Comparison of ENCODE assay signal across 9 mouse cellular contexts in genomic region chr9:69259382-69259781, GRCm38 (mm10).
DNase-seq lines count a peak whose midpoint lies in the region; ATAC-seq lines count a peak whose summit lies in the region.
"Had no signal": no experiment of that assay in that cellular context is flagged by ENCODE, and none has a peak within 500 bp of the region (broad histone marks: within the 10 kb centered on the region; RNA-seq: fewer than 3 reads in every experiment).

No protein-coding gene starts in this region.

- H3K4me2 ChIP-seq in embryonic facial prominence, embryonic 13.5 days = no peak overlapping the region
- H3K4me2 ChIP-seq in limb, embryonic 13.5 days (replicated peaks) = peak overlapping the region; percentile 34
- H3K4me2 ChIP-seq in neural tube, embryonic 12.5 days (replicated peaks) = peak overlapping the region; percentile 9; the same call in 1 of the 2 replicates
- H3K4me2 ChIP-seq: liver, embryonic 13.5 days had no signal

- H3K4me1 ChIP-seq in embryonic facial prominence, embryonic 13.5 days = peaks cover 14% of the 10 kb centered on the region
- peaks cover 17% of the 10 kb centered on the region for H3K4me1 ChIP-seq in limb, embryonic 13.5 days
- peaks cover 4% of the 10 kb centered on the region for H3K4me1 ChIP-seq in neural tube, embryonic 12.5 days
- H3K4me1 ChIP-seq: liver, embryonic 13.5 days had no signal

- 0 out of 2 replicates have a peak, but pooled peaks have one; percentile 48 for ATAC-seq in embryonic facial prominence, embryonic 13.5 days (ENCODE audit: insufficient number of reproducible peaks, insufficient read depth, low FRiP score, low TSS enrichment, low read depth)
- peak; percentile 71; the same call in 1 of the 2 replicates for ATAC-seq in limb, embryonic 13.5 days (ENCODE audit: low FRiP score, low read depth)
- no peak for ATAC-seq in neural tube, embryonic 12.5 days (ENCODE audit: low FRiP score, low read depth)

- DNase-seq in adrenal gland, postnatal 4 days (ENCODE audit: low spot score in 2 of 2) = peak; percentile 45 to 63
- DNase-seq in heart, adult 11 months = peak; percentile 98
- DNase-seq in kidney, adult 18-20 months = peak; percentile 79
- peak; percentile 41 to 71 for DNase-seq in urinary bladder, postnatal 36 days (ENCODE audit: low spot score in 2 of 2)
- DNase-seq in thymus, postnatal 0 days (ENCODE audit: low spot score) = no peak
- DNase-seq: liver, embryonic 13.5 days had no signal

- H3K4me3 ChIP-seq in embryonic facial prominence, embryonic 13.5 days = no peak overlapping the region
- H3K4me3 ChIP-seq in limb, embryonic 13.5 days = no peak overlapping the region
- no peak overlapping the region for H3K4me3 ChIP-seq in neural tube, embryonic 12.5 days
- H3K4me3 ChIP-seq: liver, embryonic 13.5 days had no signal

- 0 out of 2 replicates have a peak overlapping the region, but pooled peaks have one; percentile 11 for H3K9ac ChIP-seq in embryonic facial prominence, embryonic 13.5 days
- H3K9ac ChIP-seq in limb, embryonic 13.5 days = 0 out of 2 replicates have a peak overlapping the region, but pooled peaks have one; percentile 19
- no peak overlapping the region for H3K9ac ChIP-seq in neural tube, embryonic 12.5 days
- H3K9ac ChIP-seq: liver, embryonic 13.5 days had no signal

- no peak overlapping the region; the same call in 1 of the 2 replicates for H3K27ac ChIP-seq in embryonic facial prominence, embryonic 13.5 days
- no peak overlapping the region for H3K27ac ChIP-seq in limb, embryonic 13.5 days
- no peak overlapping the region for H3K27ac ChIP-seq in neural tube, embryonic 12.5 days
- H3K27ac ChIP-seq: liver, embryonic 13.5 days had no signal

- no peaks in the 10 kb centered on the region for H3K36me3 ChIP-seq in embryonic facial prominence, embryonic 13.5 days
- no peaks in the 10 kb centered on the region for H3K36me3 ChIP-seq in limb, embryonic 13.5 days
- H3K36me3 ChIP-seq in neural tube, embryonic 12.5 days = no peaks in the 10 kb centered on the region
- H3K36me3 ChIP-seq: liver, embryonic 13.5 days had no signal

- WGBS in embryonic facial prominence, embryonic 13.5 days = 17% methylated on average over 9 of the region's 9 CpGs
- WGBS in limb, embryonic 13.5 days = 11% methylated on average over 9 of the region's 9 CpGs
- WGBS in neural tube, embryonic 12.5 days = 5% methylated on average over 9 of the region's 9 CpGs

- H3K9me3 ChIP-seq in embryonic facial prominence, embryonic 13.5 days = no peaks in the 10 kb centered on the region
- no peaks in the 10 kb centered on the region for H3K9me3 ChIP-seq in limb, embryonic 13.5 days
- H3K9me3 ChIP-seq in neural tube, embryonic 12.5 days = no peaks in the 10 kb centered on the region
- H3K9me3 ChIP-seq: liver, embryonic 13.5 days had no signal

- H3K27me3 ChIP-seq in embryonic facial prominence, embryonic 13.5 days = no peaks in the 10 kb centered on the region
- H3K27me3 ChIP-seq in limb, embryonic 13.5 days = 0 out of 2 replicates have a peak, but pooled peaks cover 2% of the 10 kb centered on the region
- no peaks in the 10 kb centered on the region for H3K27me3 ChIP-seq in neural tube, embryonic 12.5 days (replicated peaks)
- H3K27me3 ChIP-seq: liver, embryonic 13.5 days had no signal
